Mouse (Mus musculus) T-helper 17 cell (primary cell): Measurements from ENCODE around the gene Htr1f.

ENCODE experiments used
- in situ Hi-C, 2 experiments: fragments of 300-600 bp; cut with MboI, MseI; formaldehyde crosslinking; loops; 1 replicate in 1 of 2; 2 replicates in 1 of 2; pipeline ENCODE4 v1.15.1; 2025; ENCODE audit warnings: high pct_unique_total_duplicates in 2 of 2

Htr1f gene

DNA sequence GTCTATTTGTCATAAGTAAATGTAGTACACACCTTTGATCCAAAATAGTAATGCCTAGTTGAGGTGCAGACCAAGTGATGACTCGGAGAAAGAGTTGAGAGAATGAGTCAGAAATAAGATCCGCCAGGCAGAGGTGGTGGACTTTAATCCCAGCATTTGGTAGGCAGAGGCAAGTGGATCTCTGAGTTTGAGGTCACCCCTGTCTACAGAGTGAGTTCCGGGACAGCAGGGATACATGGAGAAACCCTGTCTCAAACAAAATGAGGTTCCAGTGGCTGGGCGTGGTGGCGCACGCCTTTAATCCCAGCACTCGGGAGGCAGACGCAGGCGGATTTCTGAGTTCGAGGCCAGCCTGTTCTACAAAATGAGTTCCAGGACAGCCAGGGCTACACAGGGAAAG lies 230.3 kb downstream of the Htr1f start:
- in situ Hi-C loops = no loop called here
